Mouse (Mus musculus) spleen, adult 2 months (tissue): ENCODE measurements around the gene Iqcf4.

ENCODE experiments used
- CTCF ChIP-seq: fragments of 200-500 bp; IDR thresholded peaks from 2 replicates; pipeline ENCODE4 v1.5.1; 2011; ENCODE audit warnings: mild to moderate bottlenecking, inconsistent platforms; ENCODE audit not compliant: insufficient read depth, insufficient read length, insufficient replicate concordance; ENCODE audit errors: extremely low read depth
- POLR2A ChIP-seq: fragments of 200-500 bp; IDR thresholded peaks from 2 replicates; pipeline ENCODE4 v1.6.1; 2011; ENCODE audit warnings: low read depth, low read length, inconsistent platforms

GRCm38 (mm10) chr9:106572186-106572585, 1.4 kb upstream of the Iqcf4 start:
- TF ChIP-seq CTCF (no peak), POLR2A (no peak)
